Mouse (Mus musculus): ENCODE results near the gene Tgfbr1. TPM values are rescaled to one million over a fixed set of nuclear protein-coding genes. Genes with fewer than 3 reads are reported as not detected.

Tgfbr1 gene
- 3.1 and 4.5 TPM in 2 replicates for polyA plus RNA-seq (2012; rRNA removed)

GRCm38 (mm10) chr4:47352803-47353388, at the start of gene Tgfbr1:
Gene Tgfbr1 (plus strand): TSS chr4:47353222.

Other genes starting within 250 kb of the Tgfbr1 start
- 32.9 and 41.1 TPM in 2 replicates for gene Col15a1, start 145.1 kb upstream of the Tgfbr1 start, polyA plus RNA-seq (2012; rRNA removed)
- gene Alg2, start 121.1 kb downstream of the Tgfbr1 start, polyA plus RNA-seq (2012; rRNA removed), result 16.5 and 17.7 TPM in 2 replicates
- 599 and 625 TPM in 2 replicates for gene Sec61b, start 121.4 kb downstream of the Tgfbr1 start, polyA plus RNA-seq (2012; rRNA removed)